Mouse (Mus musculus) embryo, embryonic 11.5 days (tissue): Measurements from ENCODE around the gene Fat4.

Source experiments
- DNase-seq: peaks from one replicate; pipeline ENCODE4 v3.0.0-alpha.2; 2012; ENCODE audit warnings: low read depth, low spot score

The Fat4 gene

GRCm38 (mm10) chr3:38906832-38907231 lies 20.1 kb downstream of the Fat4 start:
- no peak for DNase-seq

DNA sequence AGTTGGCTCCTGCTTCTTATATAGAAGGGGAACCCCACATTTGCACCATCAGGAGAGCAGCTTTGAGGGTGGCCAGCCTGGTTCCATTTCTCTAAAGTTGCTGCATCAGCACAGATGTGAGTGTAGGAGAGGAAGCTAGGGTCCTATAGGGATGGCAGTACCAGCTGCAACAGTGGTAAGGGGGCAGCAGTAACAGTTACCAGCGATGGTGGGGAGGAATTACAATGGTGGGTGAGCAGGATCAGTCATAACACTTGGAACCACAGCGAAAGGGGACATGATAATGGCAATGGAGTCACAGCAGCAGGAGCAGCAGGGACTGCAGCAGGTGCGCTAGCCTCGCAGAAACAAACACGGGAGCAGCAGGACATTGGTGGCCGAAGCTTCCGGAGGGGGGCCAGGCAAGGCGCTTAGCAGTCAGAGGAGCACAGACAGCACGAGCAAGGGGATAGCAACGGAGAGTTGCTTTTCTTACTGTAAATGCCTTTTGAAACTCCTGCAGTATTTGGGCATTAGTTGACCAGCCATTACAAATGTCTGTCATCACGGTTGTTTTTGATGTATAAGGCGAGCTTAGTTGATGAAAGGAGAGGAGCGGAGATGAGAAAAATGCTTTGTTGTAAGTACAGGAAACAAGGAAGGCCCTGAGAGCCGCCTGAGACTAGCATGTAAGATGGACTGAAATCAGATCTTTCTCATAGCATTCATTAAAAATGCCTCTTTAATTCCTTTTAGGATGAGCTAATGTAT lies 21.1 kb downstream of the Fat4 start:
- DNase-seq = no peak

- no peak for DNase-seq
Measured at GRCm38 (mm10) chr3:38908426-38909111, 21.8 kb downstream of the Fat4 start.

GRCm38 (mm10) chr3:38912768-38913487 lies 26.2 kb downstream of the Fat4 start:
- DNase-seq = no peak

- DNase-seq = no peak
Measured at GRCm38 (mm10) chr3:38913488-38914105, 26.9 kb downstream of the Fat4 start.

GRCm38 (mm10) chr3:38918926-38919325 lies 32.2 kb downstream of the Fat4 start:
- no peak for DNase-seq

DNA sequence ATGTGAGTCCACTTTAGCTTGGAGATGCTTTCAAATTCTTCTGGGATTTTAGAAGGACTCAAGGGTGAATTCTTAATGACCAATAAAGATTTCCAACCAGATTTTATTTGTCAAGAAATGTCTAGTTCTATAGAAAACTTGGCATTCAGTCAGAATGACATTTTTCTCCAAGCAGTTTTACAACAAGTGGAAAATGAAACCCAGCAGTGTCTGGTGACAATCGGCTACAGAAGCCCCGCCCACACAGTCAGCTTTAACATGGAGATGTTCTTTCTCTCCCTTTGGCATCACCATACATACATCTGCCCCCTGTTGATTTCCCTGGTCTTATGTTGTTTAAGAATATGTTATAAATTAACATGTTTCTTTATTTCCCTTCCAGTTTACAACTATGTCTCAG lies 34.3 kb downstream of the Fat4 start:
- no peak for DNase-seq

DNA sequence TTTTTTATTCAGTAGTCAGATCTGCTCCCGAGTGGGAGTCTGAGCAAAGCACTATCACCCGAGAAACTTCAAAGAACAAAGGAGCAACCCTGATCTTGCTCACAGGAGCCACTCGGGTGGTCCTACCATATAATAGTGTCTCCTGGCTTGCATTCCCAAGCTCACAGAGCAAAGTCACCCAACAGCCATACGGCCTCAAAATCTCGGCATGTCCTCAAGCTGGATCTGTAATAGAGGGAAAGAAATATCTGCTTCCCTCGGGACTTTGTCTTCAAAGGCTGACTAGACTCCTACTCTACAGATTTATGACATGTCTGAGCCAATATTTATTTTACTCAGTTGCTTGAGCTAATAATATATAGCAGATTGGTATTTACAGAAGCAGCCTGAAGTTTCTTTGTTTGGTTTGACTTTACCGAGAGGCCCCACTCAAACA lies 36.5 kb downstream of the Fat4 start:
- DNase-seq = no peak

GRCm38 (mm10) chr3:38928076-38928686 lies 41.4 kb downstream of the Fat4 start:
- DNase-seq = no peak

- no peak for DNase-seq
Measured at GRCm38 (mm10) chr3:38928751-38929150, 42.0 kb downstream of the Fat4 start.

- no peak for DNase-seq
Measured at GRCm38 (mm10) chr3:38934780-38935179, 48.0 kb downstream of the Fat4 start.

- no peak for DNase-seq
Measured at GRCm38 (mm10) chr3:38936485-38936884, 49.7 kb downstream of the Fat4 start.

- DNase-seq = no peak
Measured at GRCm38 (mm10) chr3:38937159-38937558, 50.4 kb downstream of the Fat4 start.

DNA sequence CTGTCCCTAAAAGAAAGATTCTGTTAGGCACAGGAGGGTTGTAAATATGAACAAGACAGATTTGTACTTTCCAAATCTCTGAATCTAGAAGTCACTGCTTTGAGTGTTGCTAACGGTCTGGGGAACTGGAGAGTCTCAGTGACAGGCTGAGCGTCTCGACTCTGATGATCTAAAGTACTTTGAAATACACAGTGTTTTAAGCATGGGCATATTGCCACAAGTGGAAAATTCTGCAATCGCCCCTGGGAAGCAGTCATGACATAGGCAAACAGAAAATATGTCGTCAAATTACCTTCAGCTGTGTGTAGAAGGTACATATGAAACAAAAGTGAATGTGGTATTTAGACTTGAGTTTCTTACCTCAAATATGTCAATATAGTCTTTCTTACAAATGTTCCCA lies 51.4 kb downstream of the Fat4 start:
- DNase-seq = no peak

DNA sequence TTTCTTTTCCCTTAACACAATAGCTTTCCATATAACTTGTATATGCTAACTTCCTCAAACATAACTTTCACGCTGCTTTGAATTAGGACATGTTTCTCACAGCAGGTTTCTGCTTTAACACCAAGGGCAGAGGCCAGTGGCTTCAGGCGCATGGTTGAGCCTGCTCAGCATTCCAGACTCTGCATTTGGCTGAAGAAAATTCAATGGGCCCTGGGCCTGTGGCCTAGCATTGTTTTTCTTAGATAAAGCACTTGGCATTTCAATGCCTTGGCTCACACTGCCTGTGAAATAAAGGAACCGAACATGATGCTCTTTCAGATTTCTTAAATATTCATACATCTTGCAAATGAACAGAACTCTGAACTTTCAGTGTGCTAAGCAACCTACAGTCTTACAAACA lies 52.8 kb downstream of the Fat4 start:
- DNase-seq = no peak

GRCm38 (mm10) chr3:38940327-38940726 lies 53.6 kb downstream of the Fat4 start:
- no peak for DNase-seq

- DNase-seq = no peak
Measured at GRCm38 (mm10) chr3:38945157-38945556, 58.4 kb downstream of the Fat4 start.

- no peak for DNase-seq
Measured at GRCm38 (mm10) chr3:38947706-38948105, 61.0 kb downstream of the Fat4 start.

GRCm38 (mm10) chr3:38952602-38953001 lies 65.9 kb downstream of the Fat4 start:
- no peak for DNase-seq

- no peak for DNase-seq
Measured at GRCm38 (mm10) chr3:38954196-38954595, 67.5 kb downstream of the Fat4 start.

- no peak for DNase-seq
Measured at GRCm38 (mm10) chr3:38956012-38956648, 69.4 kb downstream of the Fat4 start.
